Mouse (Mus musculus) lung, postnatal 10 days (tissue): Measurements from ENCODE around the gene Vmn1r73.

Experiments used
- DNase-seq: peaks from one replicate; pipeline ENCODE4 v3.0.0; 2021

Gene Vmn1r73

DNA sequence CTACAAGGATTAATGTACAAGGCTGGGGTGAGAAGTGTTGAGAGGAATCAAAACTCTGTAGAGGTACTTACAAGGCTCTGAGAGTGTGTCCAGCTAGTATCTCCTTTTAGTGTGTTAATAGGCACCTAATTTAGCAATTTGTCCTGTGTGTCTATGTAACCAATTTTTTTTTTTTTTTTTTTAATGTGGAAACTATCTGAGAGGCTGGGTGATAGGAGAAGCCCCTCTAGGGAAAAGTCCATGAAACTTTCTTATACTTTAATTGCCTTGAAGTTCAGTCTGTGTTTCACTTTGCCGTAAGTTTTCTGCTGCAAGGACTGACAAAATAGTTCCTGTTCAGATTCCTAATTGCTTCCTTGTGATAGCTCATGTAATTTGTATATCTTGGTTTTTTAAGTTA is at the start of gene Vmn1r73:
Vmn1r73 (plus strand) TSS at position 301 of the 400 bp plus-strand sequence.
- DNase-seq: no peak
